Mouse (Mus musculus) right cerebral cortex, postnatal 36 days (tissue): ENCODE measurements around the gene Pip5k1c.

Source experiments
- DNase-seq, 2 experiments: peaks; one replicate each; pipeline ENCODE4 v3.0.0; 2022; ENCODE audit warnings: low spot score in 2 of 2, mixed read lengths in 1 of 2

Gene Pip5k1c

DNA sequence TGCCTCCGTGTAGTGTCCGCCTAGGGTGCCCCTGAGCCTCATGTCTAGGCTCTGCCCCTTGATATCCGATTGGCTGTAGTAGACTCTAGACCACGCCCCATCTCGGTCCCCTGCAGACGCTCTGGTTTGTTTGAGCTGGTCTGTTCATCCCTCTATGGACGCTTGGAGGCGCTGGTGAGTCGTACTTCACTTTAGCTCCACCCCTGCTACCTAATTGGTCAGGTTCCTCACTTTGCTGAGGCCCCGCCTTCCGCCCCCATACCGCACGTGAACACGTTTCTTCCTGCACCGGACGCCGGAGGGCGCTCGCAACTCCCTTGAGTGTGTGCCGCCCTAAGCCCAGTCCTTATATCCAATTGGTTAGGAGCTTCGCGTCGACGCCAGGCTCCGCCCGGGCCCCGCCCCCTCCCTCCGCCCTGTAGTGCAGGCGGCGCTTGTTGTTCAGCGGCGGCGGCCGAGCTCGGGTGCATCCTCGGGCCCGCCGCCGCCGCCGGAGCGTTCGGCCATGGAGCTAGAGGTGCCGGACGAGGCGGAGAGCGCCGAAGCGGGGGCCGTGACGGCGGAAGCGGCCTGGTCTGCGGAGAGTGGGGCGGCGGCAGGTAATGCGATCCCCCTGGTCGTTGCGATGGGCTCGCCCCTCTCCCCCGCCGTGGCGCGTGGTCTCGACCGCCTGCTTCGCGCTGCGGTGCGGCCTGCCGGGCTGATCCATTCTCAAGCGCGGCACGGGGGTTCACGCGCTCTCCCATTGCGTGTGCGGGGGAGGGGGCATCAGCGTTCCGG is at the start of gene Pip5k1c:
Pip5k1c (plus strand) TSS at position 410 of the 780 bp plus-strand sequence.
- peak; percentile 100 for DNase-seq

DNA sequence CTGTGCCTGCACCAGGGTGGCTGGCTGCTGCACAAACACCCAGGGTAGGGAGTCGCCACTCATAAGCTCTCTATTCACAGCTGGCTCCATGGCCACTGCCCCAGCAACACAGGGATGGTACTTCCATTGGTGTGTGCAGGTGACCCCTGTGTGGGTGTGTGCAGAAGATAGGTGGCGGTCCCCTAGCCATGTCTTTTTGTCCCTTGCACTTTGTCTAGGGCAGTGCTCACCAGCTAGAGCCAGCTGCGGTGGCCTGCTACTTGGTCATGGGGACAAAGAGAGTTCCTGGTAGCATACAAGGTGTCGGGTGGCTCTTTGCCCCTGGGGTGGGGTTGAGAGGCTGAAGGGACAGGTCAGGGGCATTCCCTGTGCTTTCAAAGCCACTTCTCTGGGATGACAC is 48.6 kb upstream of the Pip5k1c start:
- no peak for DNase-seq

DNA sequence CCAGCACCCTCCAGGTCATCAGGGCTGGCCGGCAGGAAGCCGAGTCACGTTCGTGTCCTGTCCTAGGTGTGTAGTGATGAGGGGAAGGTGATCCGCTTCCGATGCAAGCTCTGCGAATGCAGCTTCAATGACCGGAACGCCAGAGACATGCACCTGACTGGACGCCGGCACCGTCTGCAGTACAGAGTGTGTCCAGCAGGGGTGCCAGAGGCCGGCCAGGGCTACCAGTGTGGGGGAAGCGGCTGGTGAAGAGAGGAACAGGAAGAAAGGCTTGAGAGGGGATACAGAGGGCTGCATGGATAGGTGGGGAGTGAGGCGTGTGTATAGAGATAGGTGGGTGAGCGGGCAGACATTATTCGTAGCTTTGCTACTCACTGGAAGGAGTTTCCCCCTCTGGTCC is 48.2 kb upstream of the Pip5k1c start:
- DNase-seq: no peak

DNA sequence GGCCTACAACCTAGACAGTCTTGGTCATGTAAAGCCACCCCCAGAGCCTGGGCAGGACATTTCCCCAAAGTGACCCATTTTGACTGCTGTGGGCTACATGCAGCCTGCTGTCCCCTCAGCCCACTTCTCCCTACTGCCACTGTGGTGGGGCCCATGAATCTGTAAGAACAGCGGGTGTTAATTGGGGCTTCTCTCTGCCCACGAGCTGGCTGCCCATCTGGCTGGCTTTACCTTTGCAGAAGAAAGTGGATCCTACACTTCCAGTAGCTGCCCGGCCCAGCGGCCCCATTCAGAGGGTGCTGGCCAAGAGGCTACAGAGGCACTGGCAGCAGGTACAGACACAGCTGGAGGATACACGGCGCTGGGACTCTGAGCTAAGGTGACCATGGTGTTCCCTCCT is 47.6 kb upstream of the Pip5k1c start:
- peak in 1 of 2 experiments; percentile 55 for DNase-seq

GRCm38 (mm10) chr10:81247804-81248203 is 45.0 kb upstream of the Pip5k1c start:
- DNase-seq: no peak

DNA sequence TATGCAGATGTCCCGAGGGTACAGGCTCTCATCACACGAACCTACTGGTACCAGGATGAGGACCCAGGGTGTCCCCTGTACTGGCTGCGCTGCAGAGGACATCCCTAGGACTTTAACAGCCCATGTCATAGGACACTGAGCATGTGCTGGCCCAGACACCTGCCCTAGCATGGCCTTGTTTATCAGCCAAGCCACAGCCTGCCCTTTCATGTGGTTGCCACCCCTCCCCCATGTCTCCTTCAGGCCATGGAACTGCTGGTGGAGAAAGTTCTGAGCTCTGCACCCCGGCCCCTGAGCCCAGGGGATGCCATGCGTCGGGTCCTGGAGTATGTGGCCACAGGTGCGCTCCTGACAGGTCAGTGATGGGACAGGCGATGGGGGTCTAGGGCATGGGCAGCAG is 43.3 kb upstream of the Pip5k1c start:
- no peak for DNase-seq

DNA sequence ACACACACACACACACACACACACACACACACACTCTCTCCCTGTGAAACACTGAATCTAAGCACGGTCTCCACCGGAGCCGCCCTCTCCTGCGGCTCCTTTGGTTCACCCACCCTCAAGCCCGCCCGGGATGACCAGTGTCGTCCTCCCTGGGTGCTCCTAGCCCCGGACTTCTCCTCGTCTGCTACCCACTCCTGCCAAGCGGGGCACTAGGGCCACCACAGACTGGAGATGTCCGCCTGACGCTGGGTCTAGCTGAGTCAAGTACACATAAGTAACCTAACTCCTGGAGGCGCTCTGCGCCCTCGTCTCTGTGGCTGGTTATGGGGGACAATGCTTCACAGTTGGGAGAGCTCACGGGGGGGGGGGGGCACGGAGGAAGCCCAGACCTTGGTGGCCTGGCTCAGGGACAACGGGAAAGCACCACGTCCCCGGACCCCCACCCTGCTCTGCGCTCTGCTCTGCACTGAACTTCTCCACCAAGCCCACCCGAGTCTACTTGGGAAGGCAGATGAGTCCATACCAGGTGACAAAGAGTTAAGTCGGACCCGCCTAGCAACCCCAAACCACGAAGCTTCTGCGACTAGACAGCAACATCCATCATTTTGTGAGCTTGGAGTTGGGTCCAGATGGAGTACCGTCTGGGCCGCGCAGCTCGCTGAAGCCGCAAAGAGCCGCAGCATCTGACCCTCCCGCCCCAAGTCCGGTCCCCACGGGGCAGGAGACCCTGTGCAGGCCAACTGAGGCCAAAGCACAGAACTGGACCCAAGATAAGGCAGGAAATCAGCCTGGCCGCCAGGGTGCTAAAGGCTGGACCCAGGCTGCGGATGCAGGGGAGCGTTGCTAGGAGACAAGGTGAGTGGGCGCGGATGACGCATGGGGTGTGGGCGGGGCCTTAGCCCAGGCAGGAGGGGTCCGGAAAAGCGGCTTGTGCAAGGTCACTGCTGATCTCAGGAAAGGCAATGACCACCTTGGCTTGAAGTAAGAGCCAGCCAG is 40.0 kb upstream of the Pip5k1c start, which contains the start of gene Matk:
Matk (plus strand) TSS at position 512 of the 996 bp plus-strand sequence.
- peak; percentile 90 to 93 for DNase-seq

DNA sequence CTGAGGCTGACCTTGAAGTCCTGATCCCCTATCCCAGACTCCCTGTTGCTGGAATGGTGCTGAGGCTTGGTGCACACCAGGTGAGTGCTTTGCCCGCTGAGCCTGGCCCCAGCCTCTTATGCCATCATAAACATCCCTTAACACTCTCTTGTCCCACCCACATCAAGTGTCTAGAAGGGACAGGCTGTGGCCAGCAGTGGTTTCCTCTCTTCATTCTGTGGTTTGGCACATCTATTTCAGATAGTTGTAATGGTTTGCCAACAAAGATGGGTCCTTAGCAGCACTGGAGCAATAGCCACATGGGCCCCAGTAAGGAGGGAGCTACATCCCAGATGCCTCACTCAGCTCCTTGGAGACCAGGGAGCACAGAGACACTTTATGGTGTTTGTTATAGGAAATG is 37.9 kb upstream of the Pip5k1c start:
- DNase-seq: no peak

- peak in 1 of 2 experiments; percentile 46 for DNase-seq
Measured at GRCm38 (mm10) chr10:81257158-81258039, 35.4 kb upstream of the Pip5k1c start.

- DNase-seq: no peak
Measured at GRCm38 (mm10) chr10:81259225-81259884, 33.4 kb upstream of the Pip5k1c start.

- no peak for DNase-seq
Measured at GRCm38 (mm10) chr10:81261025-81261424, 31.7 kb upstream of the Pip5k1c start.

GRCm38 (mm10) chr10:81265540-81265939 is 27.2 kb upstream of the Pip5k1c start:
- no peak for DNase-seq

DNA sequence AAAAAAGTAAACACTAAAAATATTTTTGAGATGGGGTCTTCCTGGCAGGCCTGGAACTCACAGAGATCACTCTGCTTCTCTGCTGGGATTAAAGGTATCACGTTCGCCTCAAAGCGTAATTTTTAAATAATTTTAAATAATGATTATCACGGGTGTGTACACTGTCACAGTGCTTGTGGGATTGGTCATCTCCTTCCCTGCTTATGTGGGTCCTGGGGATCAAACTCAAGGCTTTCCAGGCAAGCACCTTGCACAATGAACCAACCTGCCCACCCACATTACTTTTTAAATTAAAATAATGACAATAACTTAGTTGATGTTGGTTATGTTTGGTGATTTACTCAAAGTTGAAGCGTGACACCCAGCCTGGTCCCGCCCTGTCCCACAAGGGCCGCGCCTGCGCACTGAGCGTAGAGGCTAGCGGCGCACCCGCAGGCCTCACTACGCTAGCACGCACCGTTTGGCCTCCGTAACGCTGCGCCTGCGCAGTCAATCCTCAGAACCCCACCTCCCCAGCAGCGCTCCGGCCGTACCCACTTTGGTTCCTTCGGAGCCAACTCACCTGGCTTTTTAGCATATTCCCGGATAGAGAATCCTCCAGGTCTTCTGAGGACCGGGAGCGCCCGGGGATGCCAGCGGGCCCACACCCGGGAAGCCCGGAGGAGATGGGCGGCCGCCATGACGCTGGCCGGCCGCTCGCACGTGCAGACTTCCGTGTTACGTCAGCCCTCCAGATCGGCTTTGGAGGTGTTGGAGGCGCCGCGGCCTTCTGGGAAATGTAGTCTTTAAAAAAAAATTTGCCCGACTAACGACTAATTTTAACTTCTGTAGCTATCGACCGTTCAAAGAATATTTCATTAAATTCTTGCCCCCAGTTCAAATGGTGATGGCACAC is 26.3 kb upstream of the Pip5k1c start, which contains the start of the genes Mrpl54 and Apba3:
Mrpl54 (minus strand) TSS at position 724 of the 895 bp plus-strand sequence.
Apba3 (plus strand) TSS at position 750 of the 895 bp plus-strand sequence.
- DNase-seq: peak; percentile 91 to 92

DNA sequence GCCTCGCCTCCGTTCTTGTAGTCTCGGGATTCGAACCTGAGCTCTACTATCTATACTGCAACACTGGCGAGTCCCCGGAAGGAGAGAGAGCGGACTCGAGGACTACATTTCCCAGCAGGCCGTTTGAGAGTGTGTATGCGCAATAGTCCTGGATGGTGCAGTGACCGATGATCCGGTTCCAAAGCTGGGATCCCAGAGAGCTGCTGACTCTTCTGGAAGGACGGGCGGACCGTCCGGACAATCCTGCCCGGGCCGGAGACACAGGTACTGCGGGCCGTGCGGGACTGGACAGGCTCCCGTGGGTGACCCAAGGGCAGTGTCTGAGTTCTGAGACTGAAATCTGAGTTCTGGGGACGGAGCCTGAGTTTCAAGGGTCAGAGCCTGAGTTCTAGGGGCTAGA is 24.7 kb upstream of the Pip5k1c start:
- DNase-seq: peak; percentile 81 to 87

GRCm38 (mm10) chr10:81268643-81269412 is 23.9 kb upstream of the Pip5k1c start:
- DNase-seq: no peak

- DNase-seq: no peak
Measured at GRCm38 (mm10) chr10:81272356-81272755, 20.4 kb upstream of the Pip5k1c start.

DNA sequence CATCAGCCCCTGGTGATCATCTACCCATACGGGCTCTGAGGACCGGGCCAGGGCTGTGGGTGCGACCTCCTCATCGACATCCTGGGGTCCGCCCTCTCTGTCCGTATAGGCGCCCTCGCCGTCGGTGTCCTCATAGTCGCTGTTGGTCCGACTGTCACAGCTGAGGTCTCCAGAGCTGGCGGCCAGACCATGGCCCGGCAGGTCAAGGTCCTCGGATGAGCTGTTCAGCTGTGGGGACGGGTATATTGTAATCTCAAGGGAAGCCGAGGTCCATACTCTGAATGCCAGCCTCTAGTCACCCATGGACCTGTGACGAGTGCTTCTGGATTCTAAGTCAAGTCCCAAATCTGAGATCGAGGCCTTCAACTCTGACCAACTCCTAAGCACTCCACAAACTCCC is 18.9 kb upstream of the Pip5k1c start:
- no peak for DNase-seq

- no peak for DNase-seq
Measured at GRCm38 (mm10) chr10:81277676-81278075, 15.1 kb upstream of the Pip5k1c start.

GRCm38 (mm10) chr10:81279496-81279895 is 13.3 kb upstream of the Pip5k1c start:
- no peak for DNase-seq
